Mouse (Mus musculus) CH12.LX (cell line): Measurements from ENCODE around the gene Pls1. TPM values are rescaled to one million over a fixed set of nuclear protein-coding genes. Genes with fewer than 3 reads are reported as not detected.

Experiments
- DNase-seq: peaks from one replicate; pipeline ENCODE4 v3.0.0-alpha.2; 2013; ENCODE audit errors: extremely low read depth
- H3K27ac ChIP-seq: 2 replicates; pipeline ENCODE4 v1.5.1; 2012; ENCODE audit warnings: low read depth, mild to moderate bottlenecking, control low read depth, moderate library complexity; ENCODE audit not compliant: insufficient read depth
- H3K27me3 ChIP-seq: replicated peaks from 2 replicates; pipeline ENCODE3; 2012; ENCODE audit warnings: inconsistent platforms
- H3K36me3 ChIP-seq, 2 experiments: replicated peaks in 1 of 2; 2 replicates each; pipeline versions ENCODE3 to v1.6.1; 2012; ENCODE audit warnings: inconsistent platforms in 1 of 2, low read length in 1 of 2, mild to moderate bottlenecking in 1 of 2, mixed read lengths in 1 of 2, moderate library complexity in 1 of 2; ENCODE audit not compliant: control insufficient read depth in 1 of 2, insufficient read depth in 1 of 2
- H3K4me1 ChIP-seq, 2 experiments: 2 replicates each; pipeline ENCODE4 v1.6.1; 2012; ENCODE audit warnings: inconsistent platforms in 1 of 2, moderate library complexity in 1 of 2; ENCODE audit not compliant: insufficient read depth in 2 of 2, control insufficient read depth in 1 of 2
- H3K4me2 ChIP-seq: 2 replicates; pipeline ENCODE4 v1.6.1; 2012; ENCODE audit warnings: low read depth, mild to moderate bottlenecking, control low read depth; ENCODE audit not compliant: poor library complexity, insufficient read depth, severe bottlenecking
- H3K4me3 ChIP-seq, 3 experiments: fragments of 150-350 bp in 1 of 3; sonication (generic) in 1 of 3; replicated peaks in 1 of 3; 2 replicates each; pipeline versions ENCODE3 to v1.5.1; 2011 to 2012; ENCODE audit warnings: low read depth in 2 of 3, low read length in 2 of 3, mild to moderate bottlenecking in 2 of 3, moderate library complexity in 2 of 3, control low read depth in 1 of 3, improper control_type of control experiment in 1 of 3, inconsistent platforms in 1 of 3, mixed read lengths in 1 of 3; ENCODE audit not compliant: poor library complexity in 1 of 3
- H3K79me2 ChIP-seq: replicated peaks from 2 replicates; pipeline ENCODE4 v1.6.1; 2012; ENCODE audit warnings: mild to moderate bottlenecking, moderate library complexity; ENCODE audit not compliant: control insufficient read depth, poor library complexity, insufficient read depth, severe bottlenecking; ENCODE audit errors: extremely low read depth
- H3K9ac ChIP-seq: 2 replicates; pipeline ENCODE4 v1.6.1; 2012; ENCODE audit warnings: low read depth, mild to moderate bottlenecking, control low read depth, moderate library complexity; ENCODE audit not compliant: insufficient read depth
- H3K9me3 ChIP-seq: replicated peaks from 2 replicates; pipeline ENCODE3; 2012; ENCODE audit warnings: low read length, inconsistent platforms, mixed read lengths
- BHLHE40 ChIP-seq: IDR thresholded peaks from 2 replicates; pipeline ENCODE4 v1.6.1; 2011; ENCODE audit warnings: mild to moderate bottlenecking, low read depth, low read length, improper control_type of control experiment
- CHD1 ChIP-seq: IDR thresholded peaks from 2 replicates; pipeline ENCODE4 v1.6.1; 2012; ENCODE audit warnings: low read depth, low read length, improper control_type of control experiment, inconsistent platforms
- CTCF ChIP-seq, 2 experiments: IDR thresholded peaks in 1 of 2; conservative IDR thresholded peaks in 1 of 2; 2 replicates each; pipeline ENCODE4 v1.5.1; 2011 to 2012; ENCODE audit warnings: low read depth in 2 of 2, low read length in 2 of 2, improper control_type of control experiment in 1 of 2, inconsistent platforms in 1 of 2, mild to moderate bottlenecking in 1 of 2, moderate library complexity in 1 of 2
- EP300 ChIP-seq: IDR thresholded peaks from 2 replicates; pipeline ENCODE4 v1.6.1; 2011; ENCODE audit warnings: low read length, improper control_type of control experiment
- ETS1 ChIP-seq: conservative IDR thresholded peaks from 2 replicates; pipeline ENCODE4 v1.6.1; 2012; ENCODE audit warnings: low read depth, mild to moderate bottlenecking, inconsistent platforms, low read length, improper control_type of control experiment, moderate library complexity
- IRF4 ChIP-seq: IDR thresholded peaks from 2 replicates; pipeline ENCODE4 v1.6.1; 2014; ENCODE audit warnings: low read depth, mild to moderate bottlenecking, inconsistent platforms, low read length, improper control_type of control experiment
- JUND ChIP-seq: conservative IDR thresholded peaks from 2 replicates; pipeline ENCODE4 v1.6.1; 2011; ENCODE audit warnings: low read depth, low read length, improper control_type of control experiment
- MAFK ChIP-seq: IDR thresholded peaks from 2 replicates; pipeline ENCODE4 v1.6.1; 2011; ENCODE audit warnings: low read length, improper control_type of control experiment; ENCODE audit not compliant: insufficient replicate concordance
- MYC ChIP-seq: IDR thresholded peaks from 2 replicates; pipeline ENCODE4 v1.6.1; 2011; ENCODE audit warnings: low read depth, mild to moderate bottlenecking, improper control_type of control experiment, low read length
- NELFE ChIP-seq: IDR thresholded peaks from 2 replicates; pipeline ENCODE4 v1.6.1; 2011; ENCODE audit warnings: low read depth, low read length, improper control_type of control experiment
- SMC3 ChIP-seq: IDR thresholded peaks from 2 replicates; pipeline ENCODE4 v1.6.1; 2011; ENCODE audit warnings: low read depth, low read length, improper control_type of control experiment
- TCF12 ChIP-seq: IDR thresholded peaks from 2 replicates; pipeline ENCODE4 v1.6.1; 2014; ENCODE audit warnings: low read depth, mild to moderate bottlenecking, inconsistent platforms, low read length, improper control_type of control experiment
- USF1 ChIP-seq: IDR thresholded peaks from 2 replicates; pipeline ENCODE4 v1.6.1; 2014; ENCODE audit warnings: low read depth, mild to moderate bottlenecking, inconsistent platforms, low read length, improper control_type of control experiment
- ZKSCAN1 ChIP-seq: IDR thresholded peaks from 2 replicates; pipeline ENCODE4 v1.6.1; 2012; ENCODE audit warnings: low read depth, inconsistent platforms, low read length, improper control_type of control experiment, borderline replicate concordance
- dilution Hi-C: fragments of 300-500 bp; cut with MboI; formaldehyde crosslinking; loops from 2 replicates; pipeline ENCODE4 v1.14.3; 2020; ENCODE audit warnings: low sequenced_read_pairs; ENCODE audit not compliant: extremely low pct_unique_long_range_greater_than_20kb, extremely low pct_ligation_motif_present
- in situ Hi-C: fragments of 300-500 bp; cut with MboI; formaldehyde crosslinking; loops from 3 replicates; pipeline ENCODE4 v1.14.3; 2019; ENCODE audit warnings: low sequenced_read_pairs, low pct_ligation_motif_present, low pct_unique_long_range_greater_than_20kb, mixed read lengths
- polyA plus RNA-seq: library from polyadenylated mRNA; unstranded; fragments of >175 nt; gene quantifications from 2 replicates; pipeline ENCODE4 v1.2.1, GENCODE M21; 2012; ENCODE audit warnings: low read depth; ENCODE audit not compliant: insufficient read length
- total RNA-seq, 2 experiments: library from RNA; depleted of rRNA; stranded (reverse); fragments of 300-350 nt in 1 of 2; fragments of >200 nt in 1 of 2; gene quantifications; 2 replicates each; pipeline ENCODE4 v1.2.3; 2012 to 2014

The Pls1 gene
- total and polyA plus RNA-seq, 3 experiments: 0.08 to 0.56 (median 0.40) TPM

GRCm38 (mm10) chr9:95744845-95745613, 100.1 kb downstream of the Pls1 start:
- Histone ChIP-seq H3K4me3 (no peak overlapping the region), H3K79me2 (no peaks in the 10 kb centered on the region; the same call in 1 of the 2 replicates), H3K4me2 (no peak overlapping the region), H3K27me3 (no peaks in the 10 kb centered on the region), H3K9me3 (peaks cover 7% of the 10 kb centered on the region), H3K36me3 (no peaks in the 10 kb centered on the region), H3K27ac (no peak overlapping the region), H3K9ac (no peak overlapping the region), H3K4me1 (0 out of 4 replicates have a peak, but pooled peaks cover 0 to 5% of the 10 kb centered on the region in 2 experiments)
- TF ChIP-seq EP300: 0 out of 2 replicates have a peak, but pooled peaks have one; percentile 15
- no peak for TF ChIP-seq IRF4
- no peak for DNase-seq
- in situ Hi-C loops (no loop called here), dilution Hi-C loops (no loop called here)

- Histone ChIP-seq H3K4me2 (no peak overlapping the region), H3K36me3 (no peaks in the 10 kb centered on the region), H3K27me3 (no peaks in the 10 kb centered on the region), H3K4me1 (no peaks in the 10 kb centered on the region), H3K9me3 (no peaks in the 10 kb centered on the region), H3K79me2 (no peaks in the 10 kb centered on the region), H3K27ac (no peak overlapping the region), H3K9ac (no peak overlapping the region), H3K4me3 (no peak overlapping the region)
- in situ Hi-C loops (no loop called here), dilution Hi-C loops (no loop called here)
- TF ChIP-seq SMC3 (peak; percentile 13; the same call in 1 of the 2 replicates), MYC (no peak), TCF12 (no peak), CHD1 (no peak), CTCF (conservative IDR thresholded peaks at IDR 0.05 in 1 of 2, IDR thresholded peaks at IDR 0.05 in 1 of 2; ENCODE audit: low read depth in 2 of 2, low read length in 2 of 2) (peak in 1 of 2 experiments; percentile 68; a peak in 2 of 4 replicates), ZKSCAN1 (no peak), BHLHE40 (no peak), JUND (no peak)
- DNase-seq: peak; percentile 6
Observed at GRCm38 (mm10) chr9:95736238-95736637, 108.9 kb downstream of the Pls1 start.

- Histone ChIP-seq H3K79me2 (no peaks in the 10 kb centered on the region), H3K27ac (no peak overlapping the region), H3K36me3 (no peaks in the 10 kb centered on the region), H3K27me3 (no peaks in the 10 kb centered on the region), H3K4me3 (no peak overlapping the region), H3K4me1 (no peaks in the 10 kb centered on the region), H3K9ac (no peak overlapping the region), H3K9me3 (no peaks in the 10 kb centered on the region), H3K4me2 (no peak overlapping the region)
- in situ Hi-C loops (no loop called here), dilution Hi-C loops (no loop called here)
- TF ChIP-seq CHD1 (no peak), TCF12 (no peak), MAFK (no peak), NELFE (no peak), ETS1 (no peak), USF1 (no peak)
- DNase-seq: no peak
Observed at GRCm38 (mm10) chr9:95712574-95712973, 132.5 kb downstream of the Pls1 start.
